Mouse (Mus musculus) cerebellum, postnatal 10 days (tissue): ENCODE data around the gene Rab3a.

Experiments
- DNase-seq, 2 experiments: peaks; one replicate each; pipeline ENCODE4 v3.0.0; 2021; ENCODE audit warnings: mixed read lengths in 2 of 2

Gene Rab3a

DNA sequence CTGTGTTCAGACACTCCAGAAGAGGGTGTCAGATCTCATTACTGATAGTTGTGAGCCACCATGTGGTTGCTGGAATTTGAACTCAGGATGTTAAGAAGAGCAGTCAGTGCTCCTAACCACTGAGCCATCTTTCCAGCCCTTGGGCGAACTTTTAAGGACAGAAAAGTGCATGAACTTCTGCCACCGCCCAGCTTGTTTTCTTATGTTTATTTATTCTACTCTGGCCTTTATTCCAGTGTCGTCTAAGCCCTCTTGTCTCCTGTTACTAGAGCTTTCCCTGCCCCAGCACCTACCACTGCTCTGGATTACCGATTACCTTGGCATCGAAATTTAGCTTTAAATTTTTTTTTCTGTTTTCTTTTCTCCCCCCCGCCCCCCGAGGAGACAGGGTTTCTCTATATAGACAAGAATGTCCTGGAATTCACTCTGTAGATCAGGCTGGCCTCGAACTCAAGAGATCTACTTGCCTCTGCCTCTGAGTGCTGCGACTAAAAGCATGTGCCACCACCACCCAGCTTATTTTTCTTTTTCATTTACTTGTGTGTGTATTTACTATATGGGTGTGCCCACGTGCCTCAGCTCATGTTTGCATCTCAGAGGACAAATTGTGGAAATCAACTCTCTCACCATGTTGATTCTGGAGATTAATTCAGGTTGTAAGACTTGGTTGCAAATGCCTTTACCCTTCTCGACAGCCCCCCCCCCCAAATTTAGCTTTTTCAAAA, 48.5 kb downstream of the Rab3a start:
- DNase-seq = no peak

DNA sequence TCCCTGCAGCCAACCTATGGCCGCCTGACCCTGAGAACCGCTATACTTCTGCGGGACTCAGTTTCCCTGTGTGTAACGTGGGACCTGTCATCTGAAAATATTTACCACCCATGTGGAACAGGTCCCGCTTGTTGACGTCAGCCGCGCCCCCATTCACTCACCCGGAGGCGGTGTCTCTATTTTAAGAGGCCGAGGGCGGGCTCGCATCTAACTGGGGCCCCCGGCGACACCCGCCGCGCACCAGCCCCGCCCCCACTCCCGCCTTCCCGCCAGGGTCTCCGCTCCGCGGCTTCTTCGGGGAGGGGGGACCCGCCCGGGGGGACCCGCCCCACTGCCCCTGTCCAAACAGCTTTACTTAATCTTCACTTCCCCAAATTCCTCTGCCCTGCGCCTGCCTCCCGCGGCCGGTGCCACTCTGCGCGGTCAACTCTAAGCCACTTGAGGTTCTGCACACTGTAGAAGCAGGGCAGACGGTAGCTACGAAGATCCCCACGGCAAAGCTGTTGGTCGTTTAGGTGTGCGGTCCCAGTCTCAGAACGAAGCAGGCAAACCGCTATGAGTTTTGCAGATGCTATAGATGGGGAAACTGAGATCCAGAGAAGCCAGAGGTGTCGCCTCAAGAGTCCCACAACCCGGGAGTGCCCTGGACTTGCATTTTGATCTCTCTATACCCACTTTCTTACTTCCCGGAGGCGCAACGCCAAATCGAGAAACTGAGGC, 49.4 kb downstream of the Rab3a start:
- peak in 1 of 2 experiments; percentile 58 for DNase-seq

- peak; percentile 90 to 93 for DNase-seq
Observed at GRCm38 (mm10) chr8:70804481-70805206, 50.2 kb downstream of the Rab3a start, which contains the start of gene Mast3. Gene Mast3 (minus strand): TSS chr8:70805054.

- DNase-seq = no peak
Observed at GRCm38 (mm10) chr8:70806541-70806940, 52.1 kb downstream of the Rab3a start.

GRCm38 (mm10) chr8:70807304-70807703, 52.8 kb downstream of the Rab3a start:
- DNase-seq = no peak

DNA sequence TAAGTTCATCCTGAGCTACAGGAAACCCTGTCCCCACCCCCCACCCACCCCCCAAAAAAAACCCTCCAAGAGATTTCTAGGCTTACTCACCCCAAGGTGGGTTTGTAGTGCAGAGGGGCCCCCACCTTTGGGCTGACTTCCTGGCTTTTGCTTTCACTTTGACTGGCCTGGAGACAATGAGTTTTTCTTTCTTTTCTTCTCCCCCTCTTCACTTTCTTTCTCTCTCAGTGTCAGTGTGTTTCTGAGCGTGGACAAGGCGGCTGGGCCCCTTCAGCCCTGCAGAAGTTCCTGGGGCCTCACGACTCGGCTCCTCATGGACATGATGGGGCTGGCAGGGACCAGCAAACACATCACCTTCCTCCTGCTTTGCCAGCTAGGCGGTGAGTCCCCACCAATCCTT, 53.8 kb downstream of the Rab3a start, which contains the start of gene Il12rb1:
Il12rb1 (plus strand) TSS at position 211 of the 400 bp plus-strand sequence.
- no peak for DNase-seq
